Mouse (Mus musculus): Measurements from ENCODE around the gene Upp2.

Gene Upp2

DNA sequence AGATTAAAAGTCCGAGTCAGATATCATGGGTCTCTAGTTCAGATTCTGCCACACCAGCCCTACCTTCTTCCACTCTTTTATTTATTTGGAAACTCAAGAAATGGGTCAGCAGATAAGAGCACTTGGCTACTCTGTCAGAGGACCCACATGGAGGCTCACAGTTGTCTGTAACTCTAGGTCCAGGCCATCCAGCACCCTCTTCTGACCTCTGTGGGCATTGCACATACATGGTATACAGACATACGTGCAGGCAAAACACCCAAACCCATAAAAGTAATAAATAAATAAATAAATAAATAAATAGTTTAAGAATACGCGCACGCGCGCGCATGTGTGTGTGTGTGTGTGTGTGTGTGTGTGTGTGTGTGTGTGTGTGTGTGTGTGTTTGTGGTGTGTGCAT lies 47.8 kb downstream of the Upp2 start:
- in situ Hi-C loops (cut with MboI, MseI), result no loop called here

DNA sequence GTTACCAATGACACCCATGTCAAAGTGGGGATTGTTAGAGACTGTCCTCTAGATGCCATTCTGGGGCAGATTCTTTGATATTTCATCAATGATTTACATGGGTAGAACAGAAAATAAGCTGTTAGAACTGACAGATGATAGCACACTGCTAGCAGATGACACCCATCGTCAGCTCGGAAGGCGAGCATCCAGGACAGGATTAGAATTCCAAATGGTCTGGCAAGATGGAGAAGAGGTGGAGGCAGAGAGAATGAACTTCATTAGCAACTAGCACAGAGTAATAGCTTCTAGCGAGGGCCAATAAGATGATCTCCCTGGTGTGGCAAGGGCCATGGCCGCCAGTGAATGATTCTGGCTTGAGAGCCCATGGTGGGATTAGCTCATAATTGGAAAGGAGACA lies 48.7 kb downstream of the Upp2 start:
- in situ Hi-C loops (cut with MboI, MseI), result no loop called here

DNA sequence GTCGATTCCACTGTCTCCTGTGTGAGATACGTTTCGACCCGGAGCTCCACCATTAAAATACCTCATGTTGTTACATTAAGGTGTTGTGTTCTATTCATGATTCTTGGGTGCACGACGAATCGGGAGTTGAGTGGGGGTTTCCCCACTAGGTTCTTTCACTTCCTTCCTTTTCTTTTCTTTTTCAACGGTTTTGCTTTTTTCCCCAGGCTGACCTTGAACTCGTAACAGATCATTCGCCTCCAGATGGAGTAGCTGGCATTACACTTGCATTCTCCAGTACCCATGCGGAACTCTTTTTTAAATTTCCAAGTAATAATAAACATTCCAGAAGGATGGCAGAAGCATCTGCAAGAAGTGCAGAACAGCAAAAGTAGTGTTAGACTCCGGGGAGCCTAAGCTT lies 58.1 kb downstream of the Upp2 start:
- in situ Hi-C loops (cut with MboI, MseI), result no loop called here

DNA sequence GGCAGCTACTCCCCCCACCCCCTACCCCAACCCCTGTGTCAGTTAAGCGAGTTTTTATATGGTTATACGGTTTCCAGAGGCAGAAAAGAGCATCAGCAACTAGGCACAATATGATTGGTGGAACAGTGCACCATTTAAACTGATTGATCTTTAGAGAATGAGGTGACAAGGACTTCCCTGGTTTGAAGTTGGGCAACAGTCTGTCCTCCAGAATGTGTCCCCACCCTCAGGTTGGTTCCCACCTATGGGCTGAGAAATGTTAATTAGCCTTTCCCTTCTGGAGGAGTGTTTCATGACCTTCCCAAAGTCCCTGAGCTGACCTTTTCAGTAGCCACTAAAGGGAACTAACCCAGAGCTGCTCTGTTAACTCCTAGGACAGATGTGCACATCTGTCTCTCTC lies 58.6 kb downstream of the Upp2 start:
- in situ Hi-C loops (cut with MboI, MseI), result no loop called here

DNA sequence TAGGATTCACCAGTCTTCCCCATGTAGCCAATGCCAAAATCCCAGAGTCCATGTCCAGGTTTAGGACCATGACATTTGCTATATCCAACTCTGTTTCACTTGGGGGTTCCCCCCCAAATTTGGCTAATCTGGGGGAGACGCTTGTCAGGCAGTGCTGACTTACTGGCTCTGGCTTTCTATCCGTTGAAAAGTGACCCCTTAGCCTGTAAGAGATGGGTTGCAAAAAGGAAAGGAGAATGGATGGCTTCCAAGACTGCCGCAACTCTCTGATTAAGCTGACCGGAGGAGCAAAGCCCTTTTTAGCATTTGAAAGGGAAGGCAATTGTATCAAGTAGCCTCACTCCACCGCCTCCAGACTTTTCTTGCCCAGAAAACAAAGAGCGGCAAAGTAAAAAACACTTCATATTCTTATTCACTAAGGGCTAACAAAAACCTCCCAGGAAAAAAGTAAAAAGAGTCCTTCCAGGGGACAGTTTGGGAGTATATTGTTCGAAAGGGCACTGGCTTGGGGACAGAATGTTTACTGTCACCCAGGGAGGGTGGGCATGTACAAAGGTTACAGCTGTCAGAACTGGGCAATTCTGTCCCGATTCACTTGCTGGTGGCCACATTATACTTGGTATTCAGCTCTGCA lies 59.2 kb downstream of the Upp2 start:
- in situ Hi-C loops (cut with MboI, MseI), result no loop called here

DNA sequence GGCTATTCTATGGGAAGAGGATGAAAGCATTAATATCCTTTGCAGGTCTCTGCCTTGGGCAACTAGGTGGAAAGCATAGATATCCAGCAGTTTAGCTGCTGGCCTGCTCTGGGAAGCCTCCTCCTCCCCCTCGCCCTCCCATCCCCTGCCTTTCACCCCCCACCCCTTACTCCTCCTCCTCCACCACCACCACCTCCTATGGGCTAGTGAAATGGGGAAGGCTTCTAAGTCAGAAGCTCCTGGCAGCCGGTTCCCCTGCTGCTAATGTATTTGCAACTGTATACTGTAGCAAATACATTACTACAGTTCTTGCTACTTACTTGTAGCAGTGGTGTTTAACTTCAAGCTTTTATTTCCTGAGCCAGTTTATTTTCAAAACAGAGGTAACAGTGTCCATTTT lies 60.9 kb downstream of the Upp2 start:
- in situ Hi-C loops (cut with MboI, MseI), result no loop called here

DNA sequence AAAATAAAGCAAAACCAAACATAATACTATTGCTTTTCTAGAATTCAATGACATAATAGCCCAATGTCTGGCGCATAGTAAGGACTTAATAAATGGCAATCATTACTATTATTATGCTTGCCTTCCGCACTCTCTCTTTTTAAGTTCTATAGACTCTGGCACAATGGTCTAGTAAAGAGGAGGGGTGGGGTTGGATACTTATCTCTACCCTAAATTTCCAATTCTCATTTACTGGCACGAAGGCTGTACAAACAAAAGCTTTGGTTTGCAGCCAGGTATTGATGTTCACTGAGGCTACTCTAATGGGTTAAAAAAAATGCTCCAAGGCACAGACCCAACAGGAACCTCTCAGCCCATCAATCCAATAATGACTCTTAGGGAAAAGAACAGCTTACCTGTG lies 61.9 kb downstream of the Upp2 start:
- in situ Hi-C loops (cut with MboI, MseI), result no loop called here

DNA sequence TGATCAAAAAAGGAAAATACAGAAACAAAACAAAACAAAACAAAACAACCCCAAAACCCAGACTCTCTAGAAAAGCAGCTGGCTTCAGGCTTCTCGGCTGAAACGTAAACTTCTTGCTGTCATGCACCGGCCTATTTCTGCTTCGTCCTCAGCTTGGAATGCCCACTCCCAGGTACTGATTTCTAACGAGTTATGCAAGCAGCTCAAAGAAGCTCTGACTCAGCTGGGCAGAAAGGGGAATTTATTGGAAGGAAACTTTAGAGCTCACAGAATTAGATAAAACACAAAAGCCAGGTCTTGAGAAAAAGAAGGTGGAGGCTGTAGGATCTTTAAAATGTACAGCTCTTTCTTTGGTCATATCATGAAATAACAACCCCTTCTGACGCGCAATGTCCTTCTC lies 62.3 kb downstream of the Upp2 start:
- in situ Hi-C loops (cut with MboI, MseI), result no loop called here

DNA sequence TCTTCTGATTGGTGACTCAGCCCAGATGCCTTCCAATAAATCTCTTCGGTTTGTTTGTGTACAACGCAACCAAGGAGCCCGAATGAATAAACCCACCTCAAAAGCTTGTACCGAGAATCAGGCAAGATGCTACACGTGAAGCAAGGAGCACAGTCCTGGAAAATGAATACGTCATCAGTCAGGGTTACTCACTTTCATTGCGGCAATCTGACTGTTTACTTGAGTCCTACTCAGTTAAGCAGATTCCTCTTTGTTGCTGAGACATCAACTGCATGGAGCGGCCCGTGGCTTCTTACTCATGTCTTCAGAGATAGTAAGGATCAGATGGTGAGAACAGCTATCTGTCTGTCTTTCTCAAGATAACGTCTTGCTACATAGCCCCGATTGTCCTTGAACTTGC lies 66.7 kb downstream of the Upp2 start:
- in situ Hi-C loops (cut with MboI, MseI), result no loop called here

DNA sequence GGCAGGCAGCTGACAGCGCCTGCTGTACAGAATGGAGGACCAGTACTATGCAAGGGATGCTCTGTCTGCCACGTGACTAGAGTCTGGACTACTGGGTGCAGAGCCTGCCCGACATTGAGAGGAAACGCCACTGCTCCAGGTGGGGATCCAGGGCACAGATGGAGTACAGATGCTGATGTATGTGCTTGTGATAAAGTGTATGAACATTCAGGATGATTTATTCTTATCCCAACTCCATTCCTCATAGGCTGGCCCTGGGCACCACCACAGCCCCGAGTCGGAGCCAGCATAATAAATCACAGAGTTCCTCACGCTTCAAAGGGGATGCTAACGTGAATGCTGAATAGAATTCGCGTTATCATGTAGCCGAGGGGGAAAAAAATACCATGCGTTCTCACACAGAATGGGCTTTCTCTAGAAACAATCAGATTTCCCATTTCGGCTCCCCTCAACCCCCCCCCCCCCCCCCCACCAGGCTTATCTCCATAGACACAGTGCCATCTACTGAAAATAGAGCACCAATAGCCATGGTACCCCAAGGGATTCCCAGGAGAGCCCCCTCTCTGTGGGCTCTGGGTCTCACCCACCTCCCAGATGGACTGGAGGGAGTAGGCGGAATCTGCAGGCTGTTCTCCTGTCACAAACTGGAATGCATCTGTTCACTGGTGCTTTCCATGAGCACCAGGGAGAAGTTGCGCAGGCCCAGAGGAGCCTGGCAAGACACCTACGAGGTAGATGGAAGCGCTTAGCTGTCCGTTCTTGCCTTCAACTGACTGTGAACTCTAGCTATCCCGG lies 74.9 kb downstream of the Upp2 start:
- in situ Hi-C loops (cut with MboI, MseI), result no loop called here

DNA sequence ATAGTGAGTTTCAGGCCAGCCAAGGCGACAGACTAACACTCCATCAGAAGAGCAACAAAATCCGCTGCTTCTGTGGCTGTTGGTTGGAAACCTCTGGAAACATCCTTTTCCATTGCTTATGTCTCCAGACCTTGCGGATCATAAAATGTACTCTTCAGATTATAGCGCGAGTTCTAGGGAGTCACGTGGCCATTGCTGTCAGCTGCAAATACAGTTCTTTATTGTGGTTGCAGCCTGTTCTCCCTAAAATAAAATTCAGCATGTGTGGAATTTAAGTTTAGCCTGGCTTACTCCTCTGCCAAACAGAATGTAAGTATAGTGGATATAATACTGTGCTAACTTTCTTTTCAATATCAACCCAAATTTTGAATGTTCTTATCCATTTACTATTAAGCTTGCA lies 78.6 kb downstream of the Upp2 start:
- in situ Hi-C loops (cut with MboI, MseI), result no loop called here

DNA sequence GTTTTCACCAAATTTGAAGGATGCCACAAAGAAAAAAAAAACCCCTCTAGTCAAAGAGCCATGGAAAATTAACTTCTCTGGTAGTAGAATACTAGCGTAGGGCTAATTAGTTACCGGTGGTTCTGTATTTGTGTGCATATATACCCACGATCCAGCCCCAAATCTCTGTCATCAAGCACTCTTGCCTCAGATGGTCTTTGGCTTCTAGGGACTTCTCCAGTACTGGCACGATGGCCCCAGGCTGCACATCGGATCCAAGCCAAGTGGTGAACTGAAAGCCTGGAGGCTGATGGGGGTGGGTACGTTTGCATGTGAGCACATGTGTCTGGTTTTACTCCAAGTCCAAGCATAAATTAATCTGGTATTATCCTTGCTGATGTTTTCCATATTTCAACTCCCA lies 88.1 kb downstream of the Upp2 start:
- in situ Hi-C loops (cut with MboI, MseI), result no loop called here

DNA sequence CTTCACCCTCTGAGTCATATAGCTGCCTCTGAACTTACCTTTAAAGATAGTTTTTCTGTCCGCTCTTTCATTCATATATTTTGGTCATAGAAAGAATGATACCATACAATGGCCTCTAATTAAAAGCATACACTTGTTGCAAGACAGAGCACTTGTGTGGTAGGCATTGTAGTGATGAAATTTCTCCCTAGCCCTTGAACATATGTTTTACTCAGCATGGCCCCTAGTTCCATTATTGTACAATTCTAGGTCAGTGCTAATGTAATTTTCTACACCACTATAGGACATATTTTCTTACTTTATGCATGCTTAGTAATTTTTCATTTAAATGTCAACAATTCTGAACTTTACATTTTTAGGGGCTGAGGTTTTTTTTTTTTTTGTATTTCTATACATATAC lies 89.9 kb downstream of the Upp2 start:
- in situ Hi-C loops (cut with MboI, MseI), result no loop called here

DNA sequence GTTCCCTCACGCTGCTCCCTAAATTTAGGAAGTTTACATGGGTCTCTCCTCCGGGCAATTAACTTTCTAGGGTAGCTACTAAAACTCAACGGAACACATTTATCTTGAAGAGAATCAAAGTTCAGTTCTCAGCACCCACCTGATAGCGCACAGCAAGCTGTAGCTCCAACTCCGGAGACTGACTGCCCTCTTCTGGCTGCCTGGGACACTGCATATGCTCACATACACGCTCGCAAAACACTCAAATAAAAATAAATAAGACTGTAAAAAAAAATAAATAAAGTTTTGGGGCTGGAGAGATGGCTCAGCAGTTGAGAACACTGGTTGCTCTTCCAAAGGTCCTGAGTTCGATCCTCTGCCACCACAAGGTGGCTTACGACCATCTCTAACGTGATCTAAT lies 90.8 kb downstream of the Upp2 start:
- in situ Hi-C loops (cut with MboI, MseI), result no loop called here

DNA sequence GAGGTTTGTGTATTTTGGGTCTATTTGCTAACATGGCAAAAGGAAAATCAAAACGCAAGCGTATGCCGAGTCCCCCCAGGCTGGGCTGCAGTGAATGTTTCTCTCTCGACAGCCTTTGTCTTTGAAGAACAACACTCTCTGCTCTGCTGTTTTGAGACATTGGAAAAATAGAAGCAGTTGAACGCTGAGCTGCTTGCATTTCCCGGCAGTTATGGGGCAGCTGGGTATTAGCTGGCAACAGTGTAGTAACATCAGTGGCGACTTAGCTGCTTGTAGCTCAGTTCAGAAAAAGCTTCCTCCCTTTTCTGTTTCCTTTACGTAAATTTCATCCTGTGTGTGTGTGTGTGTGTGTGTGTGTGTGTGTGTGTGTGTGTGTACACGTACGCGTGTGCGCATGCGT lies 93.5 kb downstream of the Upp2 start:
- in situ Hi-C loops (cut with MboI, MseI), result loop anchor here (5.0 to 10.0 kb wide), 3 partner anchors 78 to 643 kb away; no protein-coding TSS in a partner anchor

DNA sequence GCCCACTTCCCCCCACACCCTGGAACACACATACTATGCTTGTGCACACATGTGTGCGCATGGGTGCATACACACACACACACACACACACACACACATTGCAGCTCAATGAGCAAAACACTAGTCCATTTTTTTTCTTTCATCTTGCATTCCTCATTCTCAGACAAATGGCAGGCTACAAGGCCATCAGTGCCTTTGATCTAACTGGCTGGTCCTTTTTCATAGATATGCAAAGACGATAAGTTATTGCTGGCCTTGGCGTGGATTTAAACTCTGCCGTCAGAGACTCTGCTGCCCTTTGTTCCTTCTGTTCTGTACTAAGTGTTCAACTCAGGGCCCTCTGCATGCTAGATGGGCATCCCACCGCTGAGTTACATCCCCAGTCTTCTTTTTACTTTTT lies 94.0 kb downstream of the Upp2 start:
- in situ Hi-C loops (cut with MboI, MseI), result loop anchor here (5.0 to 10.0 kb wide), 3 partner anchors 79 to 644 kb away; no protein-coding TSS in a partner anchor

DNA sequence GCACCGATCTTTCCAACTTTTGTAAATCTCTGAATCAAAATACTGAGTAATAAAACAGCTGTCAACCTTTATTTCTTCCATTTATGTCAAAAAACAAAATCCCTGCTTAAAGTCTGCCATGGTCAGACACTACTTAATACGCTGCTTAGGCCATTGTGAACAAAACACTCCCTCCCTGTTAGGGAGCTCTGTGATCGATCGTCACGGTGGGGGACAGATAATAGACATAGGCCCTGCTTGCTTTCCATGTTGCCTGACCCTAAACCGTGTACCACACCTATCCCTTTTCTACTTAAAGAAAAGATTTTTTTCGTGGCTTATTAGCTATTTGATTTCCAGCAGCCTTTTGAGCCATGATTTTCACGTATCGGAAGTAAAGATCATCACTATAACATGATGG lies 95.6 kb downstream of the Upp2 start:
- in situ Hi-C loops (cut with MboI, MseI), result loop anchor here (5.0 to 10.0 kb wide), 3 partner anchors 80 to 645 kb away; no protein-coding TSS in a partner anchor

DNA sequence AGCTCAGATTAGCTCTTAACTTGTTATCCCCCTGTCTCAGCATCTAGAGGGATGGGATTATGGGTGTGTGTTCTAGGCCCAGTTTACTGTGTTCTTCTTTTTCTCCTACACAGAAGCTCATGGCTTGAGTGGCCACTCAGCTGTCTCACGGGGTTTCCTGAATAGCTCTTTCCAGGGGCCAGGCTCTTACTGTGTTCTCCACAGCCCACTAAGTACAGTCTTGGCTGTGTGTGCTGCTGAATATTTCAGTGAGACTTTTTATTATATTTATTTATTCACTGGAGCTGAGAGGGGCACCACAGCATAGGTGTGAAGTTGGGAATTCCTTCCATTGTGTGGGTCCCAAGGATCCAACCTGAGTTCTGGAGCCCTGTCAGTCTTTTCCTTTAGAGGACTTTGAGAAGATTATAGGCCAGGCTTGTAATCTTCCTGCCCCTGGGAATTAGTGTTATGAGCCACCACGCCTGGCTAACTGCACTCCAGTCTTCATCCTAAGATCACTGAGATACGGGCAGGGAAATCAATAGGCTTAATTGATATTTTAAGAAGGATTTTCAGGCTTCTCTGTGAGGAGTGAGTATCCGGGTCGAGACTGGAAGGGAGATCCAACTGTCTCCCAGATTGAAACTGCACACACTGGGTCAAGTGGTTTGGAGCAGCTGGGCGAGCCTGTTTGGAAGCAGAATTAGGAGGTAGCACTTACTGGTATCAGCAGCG lies 96.5 kb downstream of the Upp2 start:
- in situ Hi-C loops (cut with MboI, MseI), result loop anchor here (5.0 to 10.0 kb wide), 3 partner anchors 81 to 646 kb away; no protein-coding TSS in a partner anchor

DNA sequence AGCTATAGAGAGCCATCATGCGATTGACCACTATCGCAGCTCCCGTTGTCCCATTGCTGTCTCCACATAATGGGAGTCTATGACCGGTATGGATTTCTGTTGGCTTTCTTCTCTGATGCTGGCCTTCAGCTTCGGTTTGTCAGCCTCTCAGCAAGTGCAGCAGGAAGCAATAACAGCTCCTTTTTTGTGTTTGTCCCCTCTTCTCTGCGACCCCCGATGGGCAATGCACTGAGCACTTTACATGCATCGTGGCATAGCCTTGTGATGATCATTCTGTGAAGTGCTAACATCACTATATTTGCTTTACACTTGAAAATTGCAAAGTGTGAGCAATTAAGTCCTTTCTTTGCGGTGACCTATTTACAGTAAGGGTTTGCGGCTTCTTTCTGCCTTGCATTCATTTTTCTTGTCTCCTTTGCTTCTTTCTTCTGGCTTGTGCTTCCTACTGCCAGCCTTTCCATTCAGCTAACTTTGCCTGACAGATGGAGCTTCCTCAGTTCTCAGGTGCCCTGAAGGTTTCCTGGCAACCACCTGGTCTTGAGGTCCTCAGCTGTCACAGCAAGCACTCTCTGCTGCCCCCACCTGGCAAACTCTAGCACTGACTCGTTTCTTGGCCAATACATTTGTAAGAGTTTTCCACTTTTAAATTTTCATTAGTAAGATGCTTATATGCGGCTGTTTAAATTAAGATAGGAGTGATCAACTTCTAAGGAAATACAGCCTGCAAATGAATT lies 98.2 kb downstream of the Upp2 start:
- in situ Hi-C loops (cut with MboI, MseI), result loop anchor here (5.0 to 10.0 kb wide), 2 partner anchors 188 to 460 kb away; no protein-coding TSS in a partner anchor

DNA sequence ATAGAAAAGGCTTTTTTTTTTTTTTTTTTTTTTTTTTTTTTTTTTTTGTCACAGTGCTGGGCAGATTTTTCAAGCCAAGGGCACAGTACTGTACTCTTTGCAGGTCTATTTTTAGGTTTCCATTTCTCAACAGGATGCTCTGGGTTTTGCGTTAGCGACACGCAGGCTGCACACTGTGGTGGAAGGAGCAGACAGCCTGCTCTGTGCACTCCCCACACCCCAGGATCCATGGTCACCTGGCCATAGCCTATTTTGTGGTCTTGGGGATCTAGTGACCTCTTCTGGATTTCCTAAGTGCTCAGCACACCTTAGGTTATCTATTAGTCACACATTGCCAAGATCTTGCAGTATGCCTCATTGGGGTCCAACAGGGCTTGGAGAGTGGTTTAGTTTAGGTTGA lies 100.2 kb downstream of the Upp2 start:
- in situ Hi-C loops (cut with MboI, MseI), result loop anchor here (5.0 to 10.0 kb wide), 2 partner anchors 190 to 462 kb away; no protein-coding TSS in a partner anchor

DNA sequence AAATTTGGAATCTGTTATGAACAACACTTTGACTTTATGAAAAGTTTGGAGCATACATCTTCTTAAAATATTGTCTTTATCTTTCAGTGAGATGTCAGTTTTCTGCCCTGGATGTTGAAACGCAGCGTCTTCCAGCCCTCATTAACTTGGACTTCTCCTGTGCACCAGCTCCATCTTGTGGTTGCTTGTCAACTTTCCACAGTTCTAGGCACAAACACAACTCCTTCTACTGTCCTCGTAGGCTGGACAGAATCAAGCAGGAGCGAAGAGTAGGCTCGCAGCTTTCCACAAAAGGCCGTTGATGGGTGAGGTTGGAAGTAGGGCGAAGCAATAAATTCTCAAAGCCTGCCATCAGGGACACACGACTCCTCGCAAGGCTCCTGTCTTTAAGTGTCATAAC lies 100.9 kb downstream of the Upp2 start:
- in situ Hi-C loops (cut with MboI, MseI), result loop anchor here (5.0 to 10.0 kb wide), 2 partner anchors 191 to 463 kb away; no protein-coding TSS in a partner anchor

DNA sequence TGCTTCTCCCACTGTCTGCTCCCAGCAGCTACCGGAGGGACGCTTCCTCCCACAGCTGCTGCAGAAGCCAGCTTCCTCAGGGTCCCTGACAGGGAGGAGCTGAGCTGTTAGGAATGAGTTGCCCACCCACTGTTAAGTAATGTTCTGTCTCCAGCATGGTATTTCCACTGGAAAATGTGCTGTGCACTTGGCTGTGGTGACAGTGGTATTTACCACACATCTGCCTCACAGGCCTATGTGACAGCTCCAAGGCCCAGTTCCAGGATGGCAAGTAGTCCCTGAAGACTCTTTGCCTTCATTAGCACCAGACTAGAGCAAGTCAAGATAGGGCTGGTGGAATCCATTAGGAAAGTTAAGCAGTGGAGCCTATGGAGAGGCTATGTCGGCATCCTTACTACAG lies 102.0 kb downstream of the Upp2 start:
- in situ Hi-C loops (cut with MboI, MseI), result loop anchor here (5.0 to 10.0 kb wide), 2 partner anchors 192 to 464 kb away; no protein-coding TSS in a partner anchor
